Mouse (Mus musculus) E14TG2a.4 (cell line): ENCODE results near the gene 9130213A22Rik.

Experiments
- H3K27me3 ChIP-seq: 2 replicates; pipeline ENCODE4 v1.6.1; 2014; ENCODE audit warnings: low read length, control low read depth; ENCODE audit not compliant: insufficient read depth
- H3K36me3 ChIP-seq: 2 replicates; pipeline ENCODE4 v1.6.1; 2014; ENCODE audit warnings: low read length, control low read depth; ENCODE audit not compliant: insufficient read depth
- H3K4me1 ChIP-seq: replicated peaks from 2 replicates; pipeline ENCODE4 v1.6.1; 2014; ENCODE audit warnings: low read depth, low read length, control low read depth
- H3K4me3 ChIP-seq: replicated peaks from 2 replicates; pipeline ENCODE4 v1.5.1; 2014; ENCODE audit warnings: mild to moderate bottlenecking, low read length
- H3K9me3 ChIP-seq: 2 replicates; pipeline ENCODE4 v1.6.1; 2014; ENCODE audit warnings: low read length, control low read depth
- CTCF ChIP-seq: conservative IDR thresholded peaks from 2 replicates; pipeline ENCODE4 v1.5.1; 2014; ENCODE audit warnings: low read length
- NANOG ChIP-seq: IDR thresholded peaks from 2 replicates; pipeline ENCODE4 v1.6.1; 2014; ENCODE audit warnings: borderline replicate concordance, low read length, mixed read lengths
- POU5F1 ChIP-seq: IDR thresholded peaks from 2 replicates; pipeline ENCODE4 v1.6.1; 2014; ENCODE audit warnings: low read length, borderline replicate concordance

The 9130213A22Rik gene

GRCm38 (mm10) chr11:69120221-69121000 is 2.0 kb downstream of the 9130213A22Rik start, which contains the start of gene Hes7:
Gene Hes7, plus strand, starts transcription at chr11:69120404.
- Histone ChIP-seq H3K4me3 (peak within 1 kb of the TSS; percentile 95), H3K4me1 (peaks cover 49% of the 10 kb centered on the region), H3K9me3 (no peaks in the 10 kb centered on the region), H3K27me3 (peaks cover 70% of the 10 kb centered on the region), H3K36me3 (no peaks in the 10 kb centered on the region)
- TF ChIP-seq NANOG (no peak), POU5F1 (no peak), CTCF (no peak)

GRCm38 (mm10) chr11:69119446-69120155 is 2.8 kb downstream of the 9130213A22Rik start:
- TF ChIP-seq NANOG (no peak), CTCF (no peak), POU5F1 (no peak)
- H3K4me1 ChIP-seq, result peaks cover 48% of the 10 kb centered on the region
- no peaks in the 10 kb centered on the region for H3K9me3 ChIP-seq
- H3K4me3 ChIP-seq, result peak overlapping the region; percentile 95
- H3K27me3 ChIP-seq, result peaks cover 78% of the 10 kb centered on the region
- H3K36me3 ChIP-seq, result no peaks in the 10 kb centered on the region

- TF ChIP-seq NANOG (no peak), CTCF (no peak), POU5F1 (no peak)
- peaks cover 87% of the 10 kb centered on the region for H3K27me3 ChIP-seq
Measured at GRCm38 (mm10) chr11:69118765-69119164, 3.6 kb downstream of the 9130213A22Rik start.

GRCm38 (mm10) chr11:69117737-69118695 is 4.4 kb downstream of the 9130213A22Rik start:
- Histone ChIP-seq H3K4me1 (peaks cover 48% of the 10 kb centered on the region), H3K36me3 (no peaks in the 10 kb centered on the region), H3K9me3 (no peaks in the 10 kb centered on the region), H3K4me3 (peak overlapping the region; percentile 86), H3K27me3 (peaks cover 93% of the 10 kb centered on the region)
- TF ChIP-seq NANOG (no peak), POU5F1 (no peak), CTCF (no peak)

More at GRCm38 (mm10) chr11:69118765-69119164, 3.6 kb downstream of the 9130213A22Rik start:
- H3K4me3 ChIP-seq, result peak overlapping the region; percentile 86
- peaks cover 48% of the 10 kb centered on the region for H3K4me1 ChIP-seq
- no peaks in the 10 kb centered on the region for H3K36me3 ChIP-seq
- H3K9me3 ChIP-seq, result no peaks in the 10 kb centered on the region

GRCm38 (mm10) chr11:69116843-69117242 is 5.5 kb downstream of the 9130213A22Rik start:
- H3K4me1 ChIP-seq, result peaks cover 46% of the 10 kb centered on the region
- peaks cover 97% of the 10 kb centered on the region for H3K27me3 ChIP-seq
- no peaks in the 10 kb centered on the region for H3K9me3 ChIP-seq
- H3K36me3 ChIP-seq, result no peaks in the 10 kb centered on the region
- no peak overlapping the region for H3K4me3 ChIP-seq
- no peak for TF ChIP-seq NANOG
- TF ChIP-seq POU5F1, result no peak
- no peak for TF ChIP-seq CTCF

- Histone ChIP-seq H3K4me3 (no peak overlapping the region), H3K36me3 (0 out of 2 replicates have a peak, but pooled peaks cover under 1% of the 10 kb centered on the region), H3K4me1 (peaks cover 34% of the 10 kb centered on the region), H3K27me3 (peaks cover 79% of the 10 kb centered on the region), H3K9me3 (no peaks in the 10 kb centered on the region)
- TF ChIP-seq CTCF (no peak), NANOG (no peak), POU5F1 (no peak)
Measured at GRCm38 (mm10) chr11:69114621-69115020, 7.8 kb downstream of the 9130213A22Rik start.

- no peaks in the 10 kb centered on the region for H3K9me3 ChIP-seq
- H3K4me1 ChIP-seq, result peaks cover 34% of the 10 kb centered on the region
- H3K27me3 ChIP-seq, result peaks cover 73% of the 10 kb centered on the region
- H3K36me3 ChIP-seq, result peaks cover 6% of the 10 kb centered on the region; the same call in 1 of the 2 replicates
- H3K4me3 ChIP-seq, result no peak overlapping the region
- TF ChIP-seq POU5F1, result no peak
- TF ChIP-seq CTCF, result no peak
- TF ChIP-seq NANOG, result no peak
Measured at GRCm38 (mm10) chr11:69114018-69114417, 8.4 kb downstream of the 9130213A22Rik start.

GRCm38 (mm10) chr11:69111865-69112264 is 10.5 kb downstream of the 9130213A22Rik start:
- H3K36me3 ChIP-seq, result peaks cover 28% of the 10 kb centered on the region
- peaks cover 55% of the 10 kb centered on the region for H3K27me3 ChIP-seq
- TF ChIP-seq CTCF (no peak), NANOG (no peak)
- H3K9me3 ChIP-seq, result no peaks in the 10 kb centered on the region
- H3K4me1 ChIP-seq, result peaks cover 30% of the 10 kb centered on the region
- no peak overlapping the region for H3K4me3 ChIP-seq
